Comparison of ENCODE assay signal across 19 mouse cellular contexts in genomic region chr6:148934961-148935590, GRCm38 (mm10). TPM values are rescaled to one million over a fixed set of nuclear protein-coding genes. Genes with fewer than 3 reads are reported as not detected.
A peak's percentile ranks its signal among the peaks of the same experiment; 100 is the strongest.
DNase-seq lines count a peak whose midpoint lies in the region; ATAC-seq and TF ChIP-seq lines count a peak whose summit lies in the region.
"Had no signal": no experiment of that assay in that cellular context is flagged by ENCODE, and none has a peak within 500 bp of the region (broad histone marks: within the 10 kb centered on the region; RNA-seq: fewer than 3 reads in every experiment).

No protein-coding gene starts in this region.

- no peak overlapping the region for H3K9ac ChIP-seq in liver, embryonic 12.5 days
- H3K9ac ChIP-seq in liver, embryonic 11.5 days (ENCODE audit: low read depth, low read length) = no peak overlapping the region
- H3K9ac ChIP-seq in ES-E14 (ENCODE audit: insufficient read depth, low read depth, low read length, poor library complexity, severe bottlenecking) = no peak overlapping the region
- H3K9ac ChIP-seq in heart, embryonic 12.5 days = no peak overlapping the region
- no peak overlapping the region for H3K9ac ChIP-seq in hindbrain, embryonic 13.5 days
- H3K9ac ChIP-seq: embryonic facial prominence, embryonic 12.5 days; hindbrain, embryonic 14.5 days; midbrain, embryonic 15.5 days had no signal

- H3K27ac ChIP-seq in liver, embryonic 12.5 days = no peak overlapping the region
- H3K27ac ChIP-seq in liver, embryonic 11.5 days (ENCODE audit: low read depth, low read length) = no peak overlapping the region
- no peak overlapping the region for H3K27ac ChIP-seq in ES-E14 (ENCODE audit: insufficient read depth, low read depth, low read length, poor library complexity, severe bottlenecking)
- no peak overlapping the region for H3K27ac ChIP-seq in heart, embryonic 12.5 days (ENCODE audit: poor library complexity, severe bottlenecking)
- no peak overlapping the region for H3K27ac ChIP-seq in hindbrain, embryonic 13.5 days
- H3K27ac ChIP-seq: embryonic facial prominence, embryonic 12.5 days; gastrocnemius, adult 2 months; hindbrain, embryonic 14.5 days; midbrain, embryonic 15.5 days had no signal

- H3K4me2 ChIP-seq in liver, embryonic 12.5 days = 0 out of 2 replicates have a peak overlapping the region, but pooled peaks have one; percentile 6
- H3K4me2 ChIP-seq in liver, embryonic 11.5 days = no peak overlapping the region
- no peak overlapping the region for H3K4me2 ChIP-seq in heart, embryonic 12.5 days
- no peak overlapping the region for H3K4me2 ChIP-seq in hindbrain, embryonic 13.5 days
- H3K4me2 ChIP-seq: embryonic facial prominence, embryonic 12.5 days; hindbrain, embryonic 14.5 days; midbrain, embryonic 15.5 days had no signal

- H3K36me3 ChIP-seq in liver, embryonic 12.5 days = peaks cover 41% of the 10 kb centered on the region
- peaks cover 18% of the 10 kb centered on the region for H3K36me3 ChIP-seq in liver, embryonic 11.5 days (ENCODE audit: control insufficient read depth, insufficient read depth, low read length)
- peaks cover 25% of the 10 kb centered on the region for H3K36me3 ChIP-seq in ES-E14 (ENCODE audit: control insufficient read depth, insufficient read depth, low read length, poor library complexity, severe bottlenecking)
- H3K36me3 ChIP-seq in heart, embryonic 12.5 days = peaks cover 24% of the 10 kb centered on the region
- peaks cover 16% of the 10 kb centered on the region for H3K36me3 ChIP-seq in hindbrain, embryonic 13.5 days

- H3K4me3 ChIP-seq in liver, embryonic 12.5 days = no peak overlapping the region
- H3K4me3 ChIP-seq in liver, embryonic 11.5 days (ENCODE audit: low read depth, low read length) = no peak overlapping the region
- no peak overlapping the region for H3K4me3 ChIP-seq in ES-E14 (ENCODE audit: insufficient read depth in 1 of 2, low read depth in 1 of 2, low read length in 2 of 2, poor library complexity in 1 of 2, severe bottlenecking in 1 of 2)
- no peak overlapping the region for H3K4me3 ChIP-seq in heart, embryonic 12.5 days
- no peak overlapping the region for H3K4me3 ChIP-seq in hindbrain, embryonic 13.5 days
- H3K4me3 ChIP-seq: embryonic facial prominence, embryonic 12.5 days; gastrocnemius, adult 2 months; midbrain, embryonic 15.5 days had no signal

- no peak for DNase-seq in liver, embryonic 11.5 days (ENCODE audit: low spot score)
- DNase-seq in ES-E14 (ENCODE audit: low read depth, low spot score) = no peak
- DNase-seq in testis, postnatal 14 days (ENCODE audit: low spot score) = peak; percentile 39
- DNase-seq: adrenal gland, postnatal 14 days; cerebellum, adult 2 months; gastrocnemius, adult 2 months; heart, adult 18-20 months; heart, postnatal 14 days; kidney, postnatal 14 days; layer of hippocampus, adult 9-11 months; lung, adult 18-20 months; right cerebral cortex, postnatal 4 days had no signal

- 60% methylated on average over 3 of the region's 3 CpGs for WGBS in liver, embryonic 12.5 days (ENCODE audit: insufficient replicate concordance)
- 72% methylated on average over 3 of the region's 3 CpGs for WGBS in liver, embryonic 11.5 days
- 57% methylated on average over 3 of the region's 3 CpGs for WGBS in heart, embryonic 12.5 days
- WGBS in hindbrain, embryonic 13.5 days = 46% methylated on average over 3 of the region's 3 CpGs

- in situ Hi-C loops in ES-E14 (cut with MboI; ENCODE audit: low sequenced_read_pairs in 2 of 2, unreplicated experiment in 2 of 2) = no loop called here

- H3K9me3 ChIP-seq in liver, embryonic 12.5 days (replicated peaks) = no peaks in the 10 kb centered on the region
- no peaks in the 10 kb centered on the region for H3K9me3 ChIP-seq in liver, embryonic 11.5 days (ENCODE audit: control insufficient read depth, low read length)
- H3K9me3 ChIP-seq in ES-E14 (ENCODE audit: control insufficient read depth, insufficient read depth, low read depth, low read length) = no peaks in the 10 kb centered on the region
- H3K9me3 ChIP-seq in heart, embryonic 12.5 days (replicated peaks) = no peaks in the 10 kb centered on the region
- no peaks in the 10 kb centered on the region for H3K9me3 ChIP-seq in hindbrain, embryonic 13.5 days
- H3K9me3 ChIP-seq: embryonic facial prominence, embryonic 12.5 days; midbrain, embryonic 15.5 days had no signal

- no peak for ATAC-seq in liver, embryonic 12.5 days
- ATAC-seq in liver, embryonic 11.5 days (replicated peaks; ENCODE audit: low FRiP score) = no peak
- peak; percentile 21 for ATAC-seq in inflammation-experienced regulatory T-cells, adult 6 months
- ATAC-seq in heart, embryonic 12.5 days (ENCODE audit: insufficient number of reproducible peaks, low FRiP score) = no peak
- ATAC-seq in hindbrain, embryonic 13.5 days (ENCODE audit: low FRiP score) = no peak
- ATAC-seq: midbrain, embryonic 15.5 days had no signal

- H3K27me3 ChIP-seq in liver, embryonic 12.5 days (replicated peaks) = no peaks in the 10 kb centered on the region
- no peaks in the 10 kb centered on the region for H3K27me3 ChIP-seq in liver, embryonic 11.5 days (replicated peaks; ENCODE audit: control insufficient read depth, insufficient read depth, low read length)
- H3K27me3 ChIP-seq in heart, embryonic 12.5 days (replicated peaks) = no peaks in the 10 kb centered on the region
- no peaks in the 10 kb centered on the region for H3K27me3 ChIP-seq in hindbrain, embryonic 13.5 days
- H3K27me3 ChIP-seq: embryonic facial prominence, embryonic 12.5 days; midbrain, embryonic 15.5 days had no signal

- H3K4me1 ChIP-seq in liver, embryonic 12.5 days = peaks cover 38% of the 10 kb centered on the region
- peaks cover 14% of the 10 kb centered on the region for H3K4me1 ChIP-seq in liver, embryonic 11.5 days (replicated peaks; ENCODE audit: control insufficient read depth, insufficient read depth, low read length)
- peaks cover 5 to 11% of the 10 kb centered on the region in 2 experiments; a peak in 3 of 4 replicates for H3K4me1 ChIP-seq in ES-E14 (ENCODE audit: control insufficient read depth in 2 of 2, insufficient read depth in 2 of 2, low read length in 2 of 2, poor library complexity in 1 of 2)
- peaks cover 9% of the 10 kb centered on the region for H3K4me1 ChIP-seq in heart, embryonic 12.5 days (replicated peaks)
- peaks cover 12% of the 10 kb centered on the region for H3K4me1 ChIP-seq in hindbrain, embryonic 13.5 days (replicated peaks)
- H3K4me1 ChIP-seq: midbrain, embryonic 15.5 days had no signal

TF ChIP-seq in ES-E14, 5 proteins besides CTCF, POLR2A, EP300 and RAD21:
- TF ChIP-seq ZC3H11A (IDR thresholded peaks at IDR 0.05; ENCODE audit: borderline replicate concordance, low read depth, low read length) (no peak), ZNF384 (IDR thresholded peaks at IDR 0.05; ENCODE audit: low read depth, low read length) (0 out of 2 replicates have a peak, but pooled peaks have one; percentile 14), MAFK (IDR thresholded peaks at IDR 0.05; ENCODE audit: insufficient read depth, low read depth, low read length) (no peak), CHD2 (IDR thresholded peaks at IDR 0.05; ENCODE audit: low read depth, low read length) (no peak)

RNA-seq across cellular contexts. Expression of gene Sinhcaf, which starts 11.2 kb away (rescaled TPM):
- 44.0 and 45.4 TPM in 2 replicates for polyA plus RNA-seq in liver, embryonic 12.5 days (2016; fragmentation: Nextera tagmentation; extraction: Ambion mirVana)
- polyA plus RNA-seq in liver, embryonic 11.5 days (2014; fragmentation: Nextera tagmentation; extraction: Ambion mirVana) = 102 and 104 TPM in 2 replicates
- total RNA-seq in ES-E14 (2012; rRNA removed) = 193 and 205 TPM in 2 replicates
- polyA plus RNA-seq in inflammation-experienced regulatory T-cells, adult 6 months (2017; shearing (Covaris generic)) = 10 to 100 TPM; 61.7 to 81.8 (median 61.8) TPM
- polyA plus RNA-seq in heart, embryonic 12.5 days (2016; fragmentation: Nextera tagmentation; extraction: Ambion mirVana) = 90.9 and 95.6 TPM in 2 replicates
- polyA plus RNA-seq in hindbrain, embryonic 13.5 days (2015; fragmentation: Nextera tagmentation; extraction: Ambion mirVana) = 103 and 104 TPM in 2 replicates

RNA-seq across cellular contexts. Expression of gene Caprin2, which starts 39.0 kb away (rescaled TPM):
- polyA plus RNA-seq in liver, embryonic 12.5 days (2016; fragmentation: Nextera tagmentation; extraction: Ambion mirVana) = 9.7 and 10.8 TPM in 2 replicates
- 7.9 and 10.3 TPM in 2 replicates for polyA plus RNA-seq in liver, embryonic 11.5 days (2014; fragmentation: Nextera tagmentation; extraction: Ambion mirVana)
- total RNA-seq in ES-E14 (2012; rRNA removed) = 24.8 and 25.7 TPM in 2 replicates
- polyA plus RNA-seq in inflammation-experienced regulatory T-cells, adult 6 months (2017; shearing (Covaris generic)) = 1 to 10 TPM; 3.2 to 6.0 (median 3.5) TPM
- polyA plus RNA-seq in heart, embryonic 12.5 days (2016; fragmentation: Nextera tagmentation; extraction: Ambion mirVana) = 18.0 and 18.3 TPM in 2 replicates
- 13.0 and 13.2 TPM in 2 replicates for polyA plus RNA-seq in hindbrain, embryonic 13.5 days (2015; fragmentation: Nextera tagmentation; extraction: Ambion mirVana)
